Mouse (Mus musculus): ENCODE results near the gene Gm3558.
"Not testable (repeated sequence)": the region's sequence is repeated elsewhere in the genome, so short reads cannot be mapped to it uniquely, and the experiment has no call there.

Gm3558 gene

DNA sequence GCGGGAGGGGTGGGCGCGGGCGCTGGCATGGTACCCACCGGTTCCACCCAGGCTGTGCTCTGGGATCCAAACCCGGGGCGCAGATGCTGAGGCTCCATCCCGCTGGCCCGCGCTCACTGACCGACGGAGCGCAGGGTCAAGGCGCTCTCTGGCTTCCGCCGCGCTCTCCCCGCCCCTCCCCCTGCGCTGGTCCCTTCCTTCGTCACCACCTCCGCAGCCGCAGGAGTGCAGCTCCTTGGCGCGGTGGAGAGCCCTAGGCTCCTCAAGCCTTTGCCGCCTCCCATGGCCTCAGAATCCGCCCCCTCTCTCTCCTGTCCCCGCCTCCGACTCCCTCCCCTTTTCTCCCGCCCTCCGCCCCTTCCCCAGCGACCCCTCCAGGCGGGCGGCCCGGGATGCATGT, at the start of gene Gm3558:
TSS of gene Gm3558 (minus strand) at position 185 of the 400 bp plus-strand sequence.
- DNase-seq = not testable (repeated sequence)

DNA sequence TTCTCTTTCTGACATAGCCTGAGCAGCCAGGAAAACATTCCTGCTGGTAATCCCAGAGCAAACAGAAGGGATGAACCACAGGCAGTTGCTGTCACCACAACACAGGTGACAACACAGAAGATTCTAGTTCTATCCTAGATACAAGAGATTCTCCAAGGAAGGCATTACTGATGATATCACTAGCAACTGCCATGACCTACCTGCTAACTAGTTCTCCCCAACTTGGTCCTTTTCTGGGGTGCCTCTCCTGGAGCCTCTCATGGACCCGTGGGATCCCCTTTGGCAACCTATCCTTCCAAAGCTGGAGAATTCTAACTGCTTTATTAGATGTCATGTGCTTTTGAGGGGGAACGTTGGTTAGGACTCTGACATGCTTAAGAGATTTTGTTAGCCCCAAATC, 27.1 kb upstream of the Gm3558 start, which contains the start of gene Gm10338:
TSS of gene Gm10338 (minus strand) at position 101 of the 400 bp plus-strand sequence.
- not testable (repeated sequence) for DNase-seq

DNA sequence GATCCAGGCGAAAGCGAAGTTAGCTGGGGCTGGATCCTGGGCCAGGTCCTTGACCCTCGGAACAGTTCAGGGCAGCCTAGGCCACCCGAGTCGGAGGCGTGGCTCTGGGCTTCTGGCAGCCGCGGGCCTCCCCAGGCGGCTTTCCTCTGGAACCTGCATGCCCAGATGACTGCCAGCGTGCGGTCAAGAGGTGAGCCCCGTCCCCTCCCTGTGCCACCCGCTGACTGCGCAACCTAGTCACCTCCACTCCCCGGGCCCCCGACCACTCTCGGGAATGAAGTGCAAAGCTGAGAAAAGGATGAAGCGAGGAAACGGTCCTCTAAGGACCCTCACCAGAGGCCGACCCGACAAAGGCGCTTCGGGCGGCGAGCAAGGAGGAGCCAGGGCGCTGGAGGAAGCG, 476 bp downstream of the Gm3558 start:
- not testable (repeated sequence) for DNase-seq

DNA sequence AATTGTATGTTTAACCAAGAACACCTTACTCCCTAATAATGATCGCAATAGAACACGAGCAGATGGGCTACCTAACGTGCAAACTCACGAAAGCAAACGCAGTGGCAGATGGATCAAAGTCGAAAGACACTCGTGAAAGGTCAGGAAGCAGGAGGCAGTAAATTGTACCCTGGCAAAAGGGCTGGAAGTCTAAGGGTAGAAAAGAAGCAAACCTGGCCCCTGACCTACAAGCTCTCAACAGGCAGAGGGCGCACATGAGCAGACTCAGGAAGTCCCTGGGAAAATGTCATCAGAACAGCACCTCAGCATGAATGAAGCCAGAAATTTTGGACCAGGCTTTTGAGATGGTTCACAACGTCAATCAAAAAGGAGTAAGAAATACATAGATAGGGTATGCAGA, 1.1 kb downstream of the Gm3558 start:
- not testable (repeated sequence) for DNase-seq
